Mouse (Mus musculus): ENCODE results near the gene Dab1. TPM values are rescaled to one million over a fixed set of nuclear protein-coding genes. Genes with fewer than 3 reads are reported as not detected.

Dab1 gene
- polyA plus RNA-seq, 2 experiments = 0.19 to 0.34 TPM

- no peak overlapping the region for H3K4me2 ChIP-seq (ENCODE audit: low read depth)
- WGBS (ENCODE audit: insufficient replicate concordance) = 13% methylated on average over 1 of the region's 1 CpGs
- no peak overlapping the region for H3K27ac ChIP-seq
- H3K36me3 ChIP-seq (replicated peaks; ENCODE audit: control insufficient read depth, insufficient read depth, low read depth) = no peaks in the 10 kb centered on the region
- TF ChIP-seq CTCF (IDR thresholded peaks at IDR 0.05; ENCODE audit: low read depth) = no peak
- TF ChIP-seq EP300 (IDR thresholded peaks at IDR 0.05; ENCODE audit: low read depth) = no peak
- DNase-seq (ENCODE audit: low read depth in 3 of 3, low spot score in 3 of 3) (no peak), ATAC-seq (ENCODE audit: insufficient read depth) (no peak)
- H3K4me3 ChIP-seq (ENCODE audit: insufficient read depth in 1 of 2, low read depth in 2 of 2, low read length in 2 of 2) = no peak overlapping the region
- no peaks in the 10 kb centered on the region for H3K4me1 ChIP-seq (replicated peaks; ENCODE audit: control insufficient read depth in 2 of 2, insufficient read depth in 2 of 2, low read length in 1 of 2)
- H3K9ac ChIP-seq (replicated peaks) = no peak overlapping the region
- H3K27me3 ChIP-seq (ENCODE audit: control insufficient read depth, insufficient read depth, low read length) = no peaks in the 10 kb centered on the region
- no peaks in the 10 kb centered on the region for H3K9me3 ChIP-seq (ENCODE audit: control insufficient read depth, low read length)
Measured at GRCm38 (mm10) chr4:103857173-103857572, 238.0 kb downstream of the Dab1 start.

GRCm38 (mm10) chr4:103875564-103875963, 256.4 kb downstream of the Dab1 start:
- ATAC-seq (ENCODE audit: insufficient read depth) (no peak), DNase-seq (ENCODE audit: low read depth in 3 of 3, low spot score in 3 of 3) (no peak)
- TF ChIP-seq EP300 (IDR thresholded peaks at IDR 0.05; ENCODE audit: low read depth) (no peak), CTCF (IDR thresholded peaks at IDR 0.05; ENCODE audit: low read depth) (no peak)
- H3K27me3 ChIP-seq (ENCODE audit: control insufficient read depth, insufficient read depth, low read length) = no peaks in the 10 kb centered on the region
- no peaks in the 10 kb centered on the region for H3K4me1 ChIP-seq (replicated peaks; ENCODE audit: control insufficient read depth in 2 of 2, insufficient read depth in 2 of 2, low read length in 1 of 2)
- H3K27ac ChIP-seq = no peak overlapping the region
- no peak overlapping the region for H3K9ac ChIP-seq (replicated peaks)
- H3K4me3 ChIP-seq (ENCODE audit: insufficient read depth in 1 of 2, low read depth in 2 of 2, low read length in 2 of 2) = no peak overlapping the region
- H3K4me2 ChIP-seq (ENCODE audit: low read depth) = no peak overlapping the region
- no peaks in the 10 kb centered on the region for H3K9me3 ChIP-seq (ENCODE audit: control insufficient read depth, low read length)
- 15% methylated on average over 3 of the region's 3 CpGs for whole genome bisulfite sequencing (ENCODE audit: insufficient replicate concordance)
- no peaks in the 10 kb centered on the region for H3K36me3 ChIP-seq (replicated peaks; ENCODE audit: control insufficient read depth, insufficient read depth, low read depth)

- H3K9ac ChIP-seq (replicated peaks) = no peak overlapping the region
- 64% methylated on average over 4 of the region's 4 CpGs for WGBS (ENCODE audit: insufficient replicate concordance)
- H3K9me3 ChIP-seq (ENCODE audit: control insufficient read depth, low read length) = no peaks in the 10 kb centered on the region
- no peaks in the 10 kb centered on the region for H3K27me3 ChIP-seq (ENCODE audit: control insufficient read depth, insufficient read depth, low read length)
- DNase-seq (ENCODE audit: low read depth in 3 of 3, low spot score in 3 of 3) (no peak), ATAC-seq (ENCODE audit: insufficient read depth) (no peak)
- H3K4me2 ChIP-seq (ENCODE audit: low read depth) = no peak overlapping the region
- no peak overlapping the region for H3K27ac ChIP-seq
- H3K4me1 ChIP-seq (replicated peaks; ENCODE audit: control insufficient read depth in 2 of 2, insufficient read depth in 2 of 2, low read length in 1 of 2) = no peaks in the 10 kb centered on the region
- no peak overlapping the region for H3K4me3 ChIP-seq (ENCODE audit: insufficient read depth in 1 of 2, low read depth in 2 of 2, low read length in 2 of 2)
- no peak for TF ChIP-seq CTCF (IDR thresholded peaks at IDR 0.05; ENCODE audit: low read depth)
- H3K36me3 ChIP-seq (replicated peaks; ENCODE audit: control insufficient read depth, insufficient read depth, low read depth) = no peaks in the 10 kb centered on the region
Measured at GRCm38 (mm10) chr4:103878841-103879240, 259.7 kb downstream of the Dab1 start.

GRCm38 (mm10) chr4:103881641-103882040, 262.5 kb downstream of the Dab1 start:
- H3K4me3 ChIP-seq (ENCODE audit: insufficient read depth in 1 of 2, low read depth in 2 of 2, low read length in 2 of 2) = no peak overlapping the region
- no peak for ATAC-seq (ENCODE audit: insufficient read depth)
- no peak for DNase-seq (ENCODE audit: low read depth in 3 of 3, low spot score in 3 of 3)
- no peak overlapping the region for H3K27ac ChIP-seq
- no peak overlapping the region for H3K9ac ChIP-seq (replicated peaks)
- no peaks in the 10 kb centered on the region for H3K4me1 ChIP-seq (replicated peaks; ENCODE audit: control insufficient read depth in 2 of 2, insufficient read depth in 2 of 2, low read length in 1 of 2)
- TF ChIP-seq EP300 (IDR thresholded peaks at IDR 0.05; ENCODE audit: low read depth) (no peak), CTCF (IDR thresholded peaks at IDR 0.05; ENCODE audit: low read depth) (no peak)
- no peaks in the 10 kb centered on the region for H3K36me3 ChIP-seq (replicated peaks; ENCODE audit: control insufficient read depth, insufficient read depth, low read depth)
- no peaks in the 10 kb centered on the region for H3K9me3 ChIP-seq (ENCODE audit: control insufficient read depth, low read length)
- WGBS (ENCODE audit: insufficient replicate concordance) = 54% methylated on average over 3 of the region's 3 CpGs
- no peak overlapping the region for H3K4me2 ChIP-seq (ENCODE audit: low read depth)
- H3K27me3 ChIP-seq (ENCODE audit: control insufficient read depth, insufficient read depth, low read length) = no peaks in the 10 kb centered on the region

GRCm38 (mm10) chr4:103888086-103888485, 268.9 kb downstream of the Dab1 start:
- no peak overlapping the region for H3K27ac ChIP-seq
- TF ChIP-seq EP300 (IDR thresholded peaks at IDR 0.05; ENCODE audit: low read depth) (no peak), CTCF (IDR thresholded peaks at IDR 0.05; ENCODE audit: low read depth) (no peak)

More at GRCm38 (mm10) chr4:103888086-103888485, 268.9 kb downstream of the Dab1 start:
- H3K36me3 ChIP-seq (replicated peaks; ENCODE audit: control insufficient read depth, insufficient read depth, low read depth) = no peaks in the 10 kb centered on the region
- H3K4me2 ChIP-seq (ENCODE audit: low read depth) = no peak overlapping the region
- H3K9me3 ChIP-seq (ENCODE audit: control insufficient read depth, low read length) = no peaks in the 10 kb centered on the region
- ATAC-seq (ENCODE audit: insufficient read depth) = no peak
- no peak overlapping the region for H3K4me3 ChIP-seq (ENCODE audit: insufficient read depth in 1 of 2, low read depth in 2 of 2, low read length in 2 of 2)
- H3K27me3 ChIP-seq (ENCODE audit: control insufficient read depth, insufficient read depth, low read length) = no peaks in the 10 kb centered on the region
- DNase-seq (ENCODE audit: low read depth in 3 of 3, low spot score in 3 of 3) = no peak
- WGBS (ENCODE audit: insufficient replicate concordance) = 44% methylated on average over 2 of the region's 2 CpGs
- no peak overlapping the region for H3K9ac ChIP-seq (replicated peaks)
- H3K4me1 ChIP-seq (replicated peaks; ENCODE audit: control insufficient read depth in 2 of 2, insufficient read depth in 2 of 2, low read length in 1 of 2) = no peaks in the 10 kb centered on the region
